Mouse (Mus musculus) frontal cortex, adult 2 months (tissue): ENCODE measurements around the gene Abca5. TPM values are rescaled to one million over a fixed set of nuclear protein-coding genes. Genes with fewer than 3 reads are reported as not detected.

Experiments
- DNase-seq, 2 experiments: peaks; one replicate each; pipeline ENCODE4 v3.0.0; 2022; ENCODE audit warnings: low spot score in 1 of 2; ENCODE audit errors: extremely low spot score in 1 of 2
- polyA plus RNA-seq: library from polyadenylated mRNA; depleted of rRNA; stranded (reverse); fragments of >200 nt; gene quantifications from 2 replicates; pipeline ENCODE4 v1.2.3, GENCODE M21; 2012

The Abca5 gene
- polyA plus RNA-seq, 1 experiment: 12.5 TPM

- DNase-seq: no peak
Observed at GRCm38 (mm10) chr11:110306475-110307168, 30.9 kb downstream of the Abca5 start.

GRCm38 (mm10) chr11:110303411-110303810 lies 34.1 kb downstream of the Abca5 start:
- DNase-seq: no peak

- DNase-seq: no peak
Observed at GRCm38 (mm10) chr11:110297917-110298533, 39.5 kb downstream of the Abca5 start.

- DNase-seq: no peak
Observed at GRCm38 (mm10) chr11:110290586-110290985, 46.9 kb downstream of the Abca5 start.

GRCm38 (mm10) chr11:110288423-110288822 lies 49.1 kb downstream of the Abca5 start:
- no peak for DNase-seq

GRCm38 (mm10) chr11:110287694-110288093 lies 49.8 kb downstream of the Abca5 start:
- DNase-seq: peak in 1 of 2 experiments; percentile 10

GRCm38 (mm10) chr11:110286331-110286730 lies 51.2 kb downstream of the Abca5 start:
- DNase-seq: no peak

- no peak for DNase-seq
Observed at GRCm38 (mm10) chr11:110284849-110285248, 52.7 kb downstream of the Abca5 start.

GRCm38 (mm10) chr11:110284185-110284787 lies 53.2 kb downstream of the Abca5 start:
- DNase-seq: no peak

GRCm38 (mm10) chr11:110274794-110275193 lies 62.7 kb downstream of the Abca5 start:
- no peak for DNase-seq

- DNase-seq: peak; percentile 30 to 83
Observed at GRCm38 (mm10) chr11:110271745-110272144, 65.8 kb downstream of the Abca5 start.

GRCm38 (mm10) chr11:110268244-110268844 lies 69.2 kb downstream of the Abca5 start:
- DNase-seq: peak; percentile 40 to 90

GRCm38 (mm10) chr11:110267232-110267631 lies 70.3 kb downstream of the Abca5 start:
- DNase-seq: no peak

- DNase-seq: no peak
Observed at GRCm38 (mm10) chr11:110266757-110267156, 70.8 kb downstream of the Abca5 start.

GRCm38 (mm10) chr11:110261867-110262266 lies 75.6 kb downstream of the Abca5 start:
- no peak for DNase-seq

- no peak for DNase-seq
Observed at GRCm38 (mm10) chr11:110257911-110258310, 79.6 kb downstream of the Abca5 start.

GRCm38 (mm10) chr11:110257061-110257460 lies 80.5 kb downstream of the Abca5 start:
- no peak for DNase-seq

- DNase-seq: no peak
Observed at GRCm38 (mm10) chr11:110252256-110252655, 85.3 kb downstream of the Abca5 start.

- DNase-seq: peak in 1 of 2 experiments; percentile 22
Observed at GRCm38 (mm10) chr11:110251534-110251933, 86.0 kb downstream of the Abca5 start, which contains the start of gene Abca6. Abca6 (minus strand) TSS chr11:110251776.

- no peak for DNase-seq
Observed at GRCm38 (mm10) chr11:110244730-110245129, 92.8 kb downstream of the Abca5 start.

GRCm38 (mm10) chr11:110237466-110237865 lies 100.0 kb downstream of the Abca5 start:
- no peak for DNase-seq
